Mouse (Mus musculus) ES-Bruce4 (cell line): ENCODE results near the gene Sdk2.

Source experiments
- CTCF ChIP-seq: IDR thresholded peaks from one replicate; pipeline ENCODE4 v1.8.1; 2011; ENCODE audit warnings: low read depth, low read length
- EP300 ChIP-seq: IDR thresholded peaks from 2 replicates; pipeline ENCODE4 v1.6.1; 2011; ENCODE audit warnings: low read depth, low read length; ENCODE audit not compliant: insufficient read depth
- POLR2A ChIP-seq: IDR thresholded peaks from one replicate; pipeline ENCODE4 v1.8.1; 2011; ENCODE audit warnings: low read length; ENCODE audit not compliant: insufficient read depth

- TF ChIP-seq CTCF: no peak
- no peak for TF ChIP-seq POLR2A
- TF ChIP-seq EP300: no peak
These were observed 311.0 kb downstream of the Sdk2 start for GRCm38 (mm10) chr11:113755878-113756277.
